Mouse (Mus musculus) liver, embryonic 15.5 days (tissue): ENCODE results near the gene Mtus2. TPM values are rescaled to one million over a fixed set of nuclear protein-coding genes. Genes with fewer than 3 reads are reported as not detected.
A peak's percentile ranks its signal among the peaks of the same experiment; 100 is the strongest.

ENCODE experiments used
- ATAC-seq: fragments of 200-750 bp; cut with Nextera tagmentation; 2 replicates; pipeline ENCODE4 v1.8.0; 2017; ENCODE audit warnings: moderate number of reproducible peaks, mild to moderate bottlenecking, moderate library complexity; ENCODE audit not compliant: insufficient read depth
- H3K27ac ChIP-seq: fragments of 300-500 bp; sonication (generic); replicated peaks from 2 replicates; pipeline ENCODE4 v1.5.1; 2015; ENCODE audit warnings: mild to moderate bottlenecking, inconsistent platforms
- H3K27me3 ChIP-seq: fragments of 300-500 bp; sonication (generic); 2 replicates; pipeline ENCODE4 v1.6.1; 2015; ENCODE audit warnings: mild to moderate bottlenecking, inconsistent platforms
- H3K36me3 ChIP-seq: fragments of 300-500 bp; sonication (generic); replicated peaks from 2 replicates; pipeline ENCODE4 v1.6.1; 2015; ENCODE audit warnings: moderate library complexity, mild to moderate bottlenecking, inconsistent platforms
- H3K4me1 ChIP-seq: fragments of 300-500 bp; sonication (generic); replicated peaks from 2 replicates; pipeline ENCODE4 v1.6.1; 2015; ENCODE audit warnings: inconsistent platforms
- H3K4me2 ChIP-seq: fragments of 300-500 bp; sonication (generic); 2 replicates; pipeline ENCODE4 v1.6.1; 2015; ENCODE audit warnings: moderate library complexity, mild to moderate bottlenecking, inconsistent platforms
- H3K4me3 ChIP-seq: fragments of 300-500 bp; sonication (generic); replicated peaks from 2 replicates; pipeline ENCODE4 v1.5.1; 2015; ENCODE audit warnings: mild to moderate bottlenecking, inconsistent platforms
- H3K9ac ChIP-seq: fragments of 300-500 bp; sonication (generic); 2 replicates; pipeline ENCODE4 v1.6.1; 2015; ENCODE audit warnings: moderate library complexity, mild to moderate bottlenecking, inconsistent platforms
- H3K9me3 ChIP-seq: fragments of 300-500 bp; sonication (generic); replicated peaks from 2 replicates; pipeline ENCODE4 v1.6.1; 2016; ENCODE audit warnings: inconsistent platforms
- WGBS: fragments of 180-500 bp; shearing (Covaris S2); methylation state at CpG from one replicate; pipeline ENCODE4 v1.1.7; 2015; ENCODE audit warnings: mixed read lengths; ENCODE audit not compliant: insufficient replicate concordance; 5-methylcytosine and 5-hydroxymethylcytosine counted together
- polyA plus RNA-seq: library from polyadenylated mRNA; unstranded; fragments of >200 nt; fragmentation: Nextera tagmentation; extraction: Ambion mirVana; gene quantifications from 2 replicates; pipeline ENCODE4 v1.2.1, GENCODE M21; 2015

The Mtus2 gene
- 0.70 and 1.2 TPM in 2 replicates for polyA plus RNA-seq

- WGBS = 1% methylated on average over 55 of the region's 55 CpGs
- peaks cover 8% of the 10 kb centered on the region; the same call in 1 of the 2 replicates for H3K4me1 ChIP-seq
- no peaks in the 10 kb centered on the region for H3K9me3 ChIP-seq
- H3K36me3 ChIP-seq = no peaks in the 10 kb centered on the region
- peaks cover 43% of the 10 kb centered on the region for H3K27me3 ChIP-seq
- H3K27ac ChIP-seq = no peak within 1 kb of the TSS
- peak within 1 kb of the TSS; percentile 33 for H3K4me3 ChIP-seq
- H3K9ac ChIP-seq = no peak within 1 kb of the TSS
- peak within 1 kb of the TSS; percentile 62 for H3K4me2 ChIP-seq
- no peak; the same call in 1 of the 2 replicates for ATAC-seq
These were observed at the start of gene Mtus2 for GRCm38 (mm10) chr5:147956821-147957564. TSS of gene Mtus2 (plus strand) at chr5:147957320.

- Histone ChIP-seq H3K36me3 (no peaks in the 10 kb centered on the region), H3K4me3 (no peak overlapping the region), H3K9me3 (no peaks in the 10 kb centered on the region), H3K4me2 (no peak overlapping the region), H3K27ac (no peak overlapping the region), H3K9ac (no peak overlapping the region), H3K27me3 (no peaks in the 10 kb centered on the region), H3K4me1 (no peaks in the 10 kb centered on the region)
- no peak for ATAC-seq
- WGBS = 72% methylated on average over 8 of the region's 8 CpGs
These were observed 49.3 kb upstream of the Mtus2 start for GRCm38 (mm10) chr5:147907851-147908250.

GRCm38 (mm10) chr5:147910807-147911509 is 46.2 kb upstream of the Mtus2 start:
- Histone ChIP-seq H3K4me3 (no peak overlapping the region), H3K4me1 (peaks cover 9% of the 10 kb centered on the region), H3K9me3 (no peaks in the 10 kb centered on the region), H3K36me3 (no peaks in the 10 kb centered on the region), H3K27me3 (no peaks in the 10 kb centered on the region), H3K4me2 (no peak overlapping the region), H3K9ac (no peak overlapping the region), H3K27ac (no peak overlapping the region)
- no peak; the same call in 1 of the 2 replicates for ATAC-seq
- WGBS = 59% methylated on average over 12 of the region's 12 CpGs

- no peaks in the 10 kb centered on the region for H3K36me3 ChIP-seq
- H3K4me3 ChIP-seq = no peak overlapping the region
- WGBS = 56% methylated on average over 5 of the region's 5 CpGs
- no peak overlapping the region for H3K9ac ChIP-seq
- H3K4me2 ChIP-seq = no peak overlapping the region
- H3K4me1 ChIP-seq = peaks cover 9% of the 10 kb centered on the region
- no peak for ATAC-seq
- H3K9me3 ChIP-seq = no peaks in the 10 kb centered on the region
- no peaks in the 10 kb centered on the region for H3K27me3 ChIP-seq
- H3K27ac ChIP-seq = no peak overlapping the region
These were observed 45.4 kb upstream of the Mtus2 start for GRCm38 (mm10) chr5:147911744-147912143.

- no peaks in the 10 kb centered on the region for H3K9me3 ChIP-seq
- H3K9ac ChIP-seq = no peak overlapping the region
- H3K36me3 ChIP-seq = no peaks in the 10 kb centered on the region
- 27% methylated on average over 14 of the region's 14 CpGs for WGBS
- H3K4me1 ChIP-seq = peaks cover 9% of the 10 kb centered on the region
- no peak for ATAC-seq
- no peak overlapping the region for H3K27ac ChIP-seq
- no peaks in the 10 kb centered on the region for H3K27me3 ChIP-seq
- no peak overlapping the region for H3K4me3 ChIP-seq
- H3K4me2 ChIP-seq = no peak overlapping the region
These were observed 43.8 kb upstream of the Mtus2 start for GRCm38 (mm10) chr5:147913241-147913842.

DNA sequence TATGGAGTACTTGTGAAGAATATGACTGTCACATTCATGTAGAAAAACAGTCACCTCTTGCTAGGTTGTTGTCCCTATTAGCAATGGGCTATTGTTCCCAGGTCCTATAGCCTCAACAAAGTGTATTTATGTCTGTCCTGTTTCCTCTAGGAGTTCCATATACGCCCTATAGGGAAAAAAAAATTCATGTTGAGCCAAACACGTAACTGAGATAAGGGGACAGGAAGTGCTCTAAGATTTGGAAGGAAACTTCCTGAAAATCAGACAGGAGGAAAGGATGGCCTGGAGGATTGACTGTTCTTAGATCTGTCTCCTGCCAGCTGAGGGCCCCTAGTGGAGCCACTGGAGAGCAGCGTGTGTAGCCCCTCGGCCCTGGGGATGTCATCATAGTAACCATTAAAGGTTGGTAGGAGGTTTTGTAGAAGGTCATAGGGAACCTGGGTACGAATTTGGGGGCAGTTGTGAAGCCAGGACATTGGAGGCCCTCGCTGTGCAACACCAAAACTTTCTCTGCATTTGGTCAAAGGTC is 42.0 kb upstream of the Mtus2 start:
- no peaks in the 10 kb centered on the region for H3K27me3 ChIP-seq
- no peak overlapping the region for H3K9ac ChIP-seq
- no peak overlapping the region for H3K4me2 ChIP-seq
- WGBS = 27% methylated on average over 6 of the region's 6 CpGs
- no peaks in the 10 kb centered on the region for H3K36me3 ChIP-seq
- no peak overlapping the region for H3K4me3 ChIP-seq
- peaks cover 9% of the 10 kb centered on the region for H3K4me1 ChIP-seq
- no peak overlapping the region for H3K27ac ChIP-seq
- no peak; the same call in 1 of the 2 replicates for ATAC-seq
- no peaks in the 10 kb centered on the region for H3K9me3 ChIP-seq

DNA sequence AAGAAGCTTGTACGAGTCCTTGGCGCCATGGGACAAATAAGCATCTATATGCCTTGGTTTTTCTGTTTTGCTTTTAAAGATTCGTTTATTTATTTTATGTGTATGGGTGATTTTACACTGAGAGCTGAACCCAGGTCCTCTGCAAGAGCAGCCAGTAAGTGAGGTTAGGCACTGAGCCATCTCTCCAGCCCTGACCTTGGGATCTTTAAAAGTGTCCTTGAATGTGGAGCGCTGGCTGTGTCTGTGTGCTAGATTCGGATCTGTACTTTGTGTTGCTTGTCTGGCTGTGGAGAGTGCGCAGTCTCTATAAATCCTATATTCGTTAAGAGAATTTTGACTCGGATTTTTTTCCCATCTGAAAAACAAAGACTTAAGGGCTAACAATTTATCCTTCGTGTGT is 40.9 kb upstream of the Mtus2 start:
- H3K4me3 ChIP-seq = no peak overlapping the region
- no peaks in the 10 kb centered on the region for H3K9me3 ChIP-seq
- no peaks in the 10 kb centered on the region for H3K27me3 ChIP-seq
- H3K36me3 ChIP-seq = no peaks in the 10 kb centered on the region
- H3K27ac ChIP-seq = no peak overlapping the region
- no peak overlapping the region for H3K4me2 ChIP-seq
- 72% methylated on average over 9 of the region's 9 CpGs for WGBS
- H3K9ac ChIP-seq = no peak overlapping the region
- no peak for ATAC-seq
- H3K4me1 ChIP-seq = peaks cover 9% of the 10 kb centered on the region

DNA sequence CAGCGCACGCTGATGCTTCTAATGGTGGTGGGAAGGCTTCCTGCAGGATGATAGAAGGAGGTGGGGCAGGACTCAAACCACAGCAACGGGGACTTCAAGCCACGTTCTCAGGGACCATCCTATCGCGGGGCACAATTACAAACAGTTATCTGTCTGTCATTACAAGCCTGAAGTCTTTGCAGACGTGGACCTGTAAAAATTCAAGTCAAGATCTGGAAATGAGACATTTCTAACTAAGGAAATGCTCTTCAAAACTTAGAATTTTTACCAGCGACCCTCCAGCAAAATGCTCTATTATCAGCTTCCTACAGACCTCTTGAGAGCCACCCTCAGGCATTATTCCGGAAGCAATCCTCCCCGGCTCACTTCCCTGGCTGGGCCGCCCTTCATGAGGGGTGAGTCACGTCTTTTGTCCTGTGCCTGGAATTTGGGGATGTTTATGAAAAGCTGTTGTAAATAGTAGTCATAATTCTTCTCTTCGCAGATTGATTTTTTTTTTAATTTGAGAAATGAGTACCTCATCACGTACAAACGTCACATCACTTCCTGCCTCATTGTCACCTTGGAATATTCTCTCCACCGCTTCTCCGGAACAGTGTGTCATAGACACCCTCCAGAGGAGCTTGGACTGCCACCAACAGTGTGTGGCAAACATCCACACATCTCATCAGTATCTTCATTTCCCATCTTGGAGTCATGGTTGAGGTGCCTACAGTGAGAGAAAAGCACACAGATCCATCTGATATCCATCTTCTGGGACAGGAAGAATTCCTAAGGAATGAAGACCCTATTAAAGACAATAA is 38.9 kb upstream of the Mtus2 start:
- Histone ChIP-seq H3K4me1 (peaks cover 6% of the 10 kb centered on the region), H3K9ac (no peak overlapping the region), H3K27me3 (no peaks in the 10 kb centered on the region), H3K9me3 (no peaks in the 10 kb centered on the region), H3K4me3 (no peak overlapping the region), H3K4me2 (peak overlapping the region; percentile 39), H3K36me3 (no peaks in the 10 kb centered on the region), H3K27ac (no peak overlapping the region)
- 11% methylated on average over 17 of the region's 17 CpGs for WGBS
- ATAC-seq = peak; percentile 66

DNA sequence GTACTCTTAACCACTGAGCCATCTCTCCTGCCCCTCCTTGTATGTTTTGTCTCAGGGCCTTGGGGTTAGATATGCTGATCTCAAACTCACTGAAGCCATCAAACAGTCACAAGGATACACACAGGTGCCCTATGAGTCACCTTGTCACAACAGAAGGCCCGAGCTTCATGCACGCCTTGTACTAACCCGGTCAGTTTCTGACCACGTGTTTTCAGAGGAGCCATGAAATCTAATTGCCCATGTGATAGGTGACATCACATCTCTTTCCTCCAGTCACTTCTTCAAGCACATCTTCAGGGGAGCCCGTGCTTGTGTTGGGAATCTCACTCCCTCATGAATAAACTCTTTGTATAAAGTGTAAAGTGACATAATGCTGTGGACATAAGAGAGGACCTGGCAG is 32.5 kb upstream of the Mtus2 start:
- H3K36me3 ChIP-seq = no peaks in the 10 kb centered on the region
- H3K4me1 ChIP-seq = no peaks in the 10 kb centered on the region
- H3K4me2 ChIP-seq = no peak overlapping the region
- ATAC-seq = no peak
- H3K9me3 ChIP-seq = no peaks in the 10 kb centered on the region
- H3K4me3 ChIP-seq = no peak overlapping the region
- no peak overlapping the region for H3K27ac ChIP-seq
- H3K9ac ChIP-seq = no peak overlapping the region
- no peaks in the 10 kb centered on the region for H3K27me3 ChIP-seq
- WGBS = 64% methylated on average over 5 of the region's 5 CpGs

DNA sequence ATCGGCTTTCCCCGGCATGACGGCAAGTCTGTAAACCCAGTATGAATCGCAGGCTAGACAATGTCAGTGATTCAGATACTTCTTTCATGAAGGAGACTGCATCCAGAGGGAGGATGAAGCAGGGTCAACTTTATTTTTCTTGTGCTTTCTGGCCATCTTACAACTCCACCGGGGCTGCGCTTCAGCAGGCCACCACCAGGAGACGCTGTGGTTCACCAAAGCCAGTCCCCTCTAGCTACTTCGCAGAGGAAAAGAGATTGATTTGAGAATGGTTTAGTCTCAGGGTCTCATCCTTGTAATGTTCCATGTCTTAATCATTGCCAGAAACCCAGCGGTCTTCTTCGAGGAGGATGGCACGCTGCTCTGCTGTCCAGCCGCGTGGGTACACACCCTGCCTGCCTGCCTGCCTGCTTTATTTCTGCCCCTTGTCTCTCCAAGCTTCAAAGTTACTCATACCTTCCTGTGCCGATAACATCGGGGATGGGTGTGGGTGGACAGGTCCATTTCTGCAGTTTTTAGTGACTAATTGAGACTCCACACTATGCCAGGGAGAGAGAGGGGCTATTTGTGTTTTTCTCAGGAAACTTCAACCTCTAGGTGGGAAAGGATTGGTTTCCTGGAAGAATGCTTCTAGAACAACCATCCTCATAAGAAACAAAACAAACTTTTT is 31.1 kb upstream of the Mtus2 start:
- Histone ChIP-seq H3K9ac (no peak overlapping the region), H3K27me3 (no peaks in the 10 kb centered on the region), H3K9me3 (no peaks in the 10 kb centered on the region), H3K4me3 (no peak overlapping the region), H3K27ac (no peak overlapping the region), H3K4me1 (no peaks in the 10 kb centered on the region), H3K36me3 (no peaks in the 10 kb centered on the region), H3K4me2 (no peak overlapping the region)
- no peak for ATAC-seq
- 54% methylated on average over 15 of the region's 15 CpGs for WGBS
